Mouse (Mus musculus) liver, embryonic 11.5 days (tissue): Measurements from ENCODE around the gene Chrdl2. TPM values are rescaled to one million over a fixed set of nuclear protein-coding genes. Genes with fewer than 3 reads are reported as not detected.

Experiments used
- ATAC-seq: fragments of 200-750 bp; cut with Nextera tagmentation; replicated peaks from 2 replicates; pipeline ENCODE4 v1.8.0; 2017; ENCODE audit warnings: moderate number of reproducible peaks, mild to moderate bottlenecking, moderate TSS enrichment, moderate library complexity; ENCODE audit not compliant: low FRiP score
- DNase-seq: peaks from one replicate; pipeline ENCODE4 v3.0.0-alpha.2; 2017; ENCODE audit warnings: low spot score
- H3K27ac ChIP-seq: fragments of 300-500 bp; sonication (generic); 2 replicates; pipeline ENCODE4 v1.5.1; 2014; ENCODE audit warnings: mild to moderate bottlenecking, low read depth, low read length, control low read depth
- H3K27me3 ChIP-seq: fragments of 300-500 bp; sonication (generic); replicated peaks from 2 replicates; pipeline ENCODE4 v1.6.1; 2014; ENCODE audit warnings: low read length, mixed read lengths; ENCODE audit not compliant: control insufficient read depth, insufficient read depth
- H3K36me3 ChIP-seq: fragments of 300-500 bp; sonication (generic); 2 replicates; pipeline ENCODE4 v1.6.1; 2014; ENCODE audit warnings: mild to moderate bottlenecking, low read length, moderate library complexity, mixed read lengths; ENCODE audit not compliant: control insufficient read depth, insufficient read depth
- H3K4me1 ChIP-seq: fragments of 300-500 bp; sonication (generic); replicated peaks from 2 replicates; pipeline ENCODE4 v1.6.1; 2014; ENCODE audit warnings: low read length, mixed read lengths; ENCODE audit not compliant: control insufficient read depth, insufficient read depth
- H3K4me2 ChIP-seq: fragments of 300-500 bp; sonication (generic); 2 replicates; pipeline ENCODE4 v1.6.1; 2014; ENCODE audit warnings: mild to moderate bottlenecking, control low read depth, moderate library complexity
- H3K4me3 ChIP-seq: fragments of 300-500 bp; sonication (generic); 2 replicates; pipeline ENCODE4 v1.5.1; 2014; ENCODE audit warnings: low read depth, low read length, control low read depth
- H3K9ac ChIP-seq: fragments of 300-500 bp; sonication (generic); 2 replicates; pipeline ENCODE4 v1.6.1; 2014; ENCODE audit warnings: low read depth, low read length, control low read depth
- H3K9me3 ChIP-seq: fragments of 300-500 bp; sonication (generic); 2 replicates; pipeline ENCODE4 v1.6.1; 2016; ENCODE audit warnings: low read length, inconsistent platforms, mixed read lengths; ENCODE audit not compliant: control insufficient read depth
- WGBS: fragments of 180-500 bp; shearing (Covaris S2); extraction: QIAGEN DNeasy Blood & Tissue Kit; methylation state at CpG from one replicate; pipeline ENCODE4 v1.1.7; 2014; 5-methylcytosine and 5-hydroxymethylcytosine counted together
- polyA plus RNA-seq: library from polyadenylated mRNA; unstranded; fragments of >200 nt; fragmentation: Nextera tagmentation; extraction: Ambion mirVana; gene quantifications from 2 replicates; pipeline ENCODE4 v1.2.1, GENCODE M21; 2014

The Chrdl2 gene
- polyA plus RNA-seq, 1 experiment from 2014 or later = 0.19 TPM

DNA sequence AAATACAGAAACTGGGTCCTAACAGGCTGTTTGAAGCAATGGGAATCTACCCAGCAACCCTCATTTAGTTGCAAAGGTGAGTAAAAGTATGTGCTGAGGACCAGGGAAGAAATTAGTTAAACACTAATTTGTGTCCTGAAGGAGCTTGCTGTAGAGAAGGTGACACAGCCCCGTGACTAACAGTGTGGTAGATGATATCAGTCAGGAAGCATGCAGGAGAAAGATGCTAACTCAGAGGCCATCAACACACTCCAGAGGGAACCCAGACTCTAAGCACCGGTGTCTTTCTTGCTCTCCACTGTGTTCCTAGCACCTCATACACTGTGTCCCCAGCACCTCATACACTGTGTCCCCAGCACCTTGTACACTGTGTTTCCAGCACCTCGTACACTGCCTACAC, 7.3 kb upstream of the Chrdl2 start:
- ATAC-seq (no peak), DNase-seq (no peak)
- no peaks in the 10 kb centered on the region for H3K36me3 ChIP-seq
- no peaks in the 10 kb centered on the region for H3K4me1 ChIP-seq
- H3K4me2 ChIP-seq = no peak overlapping the region
- H3K9ac ChIP-seq = no peak overlapping the region
- 62% methylated on average over 3 of the region's 3 CpGs for WGBS
- no peaks in the 10 kb centered on the region for H3K27me3 ChIP-seq
- no peak overlapping the region for H3K27ac ChIP-seq
- H3K9me3 ChIP-seq = no peaks in the 10 kb centered on the region
- H3K4me3 ChIP-seq = no peak overlapping the region

GRCm38 (mm10) chr7:100003781-100004180, 2.2 kb upstream of the Chrdl2 start:
- no peak for ATAC-seq
- Histone ChIP-seq H3K36me3 (no peaks in the 10 kb centered on the region), H3K9ac (no peak overlapping the region), H3K27me3 (peaks cover 51% of the 10 kb centered on the region), H3K4me3 (no peak overlapping the region), H3K9me3 (no peaks in the 10 kb centered on the region), H3K4me2 (no peak overlapping the region), H3K27ac (no peak overlapping the region), H3K4me1 (no peaks in the 10 kb centered on the region)
- WGBS = 40% methylated on average over 9 of the region's 9 CpGs
- no peak for DNase-seq

DNA sequence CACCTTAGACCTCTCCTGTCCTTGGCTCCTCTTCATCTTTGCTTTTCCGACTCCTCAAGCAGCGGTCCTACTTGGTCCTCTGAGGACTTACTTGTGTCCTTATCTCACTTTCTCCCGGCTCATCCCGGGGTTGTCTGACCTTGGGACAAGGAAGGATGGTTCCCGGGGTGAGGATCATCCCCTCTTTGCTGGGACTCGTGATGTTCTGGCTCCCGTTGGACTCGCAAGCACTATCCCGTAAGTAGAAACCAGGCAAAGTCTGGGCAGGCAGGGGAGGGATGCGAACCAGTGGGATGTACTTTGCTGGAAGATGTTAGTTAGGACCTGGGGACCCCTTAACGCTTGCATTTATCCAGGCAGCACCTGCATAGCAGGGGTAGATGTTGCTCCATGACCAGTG, 439 bp downstream of the Chrdl2 start:
- H3K9me3 ChIP-seq = no peaks in the 10 kb centered on the region
- ATAC-seq (no peak), DNase-seq (no peak)
- peaks cover 58% of the 10 kb centered on the region for H3K27me3 ChIP-seq
- 5% methylated on average over 11 of the region's 11 CpGs for WGBS
- no peaks in the 10 kb centered on the region for H3K36me3 ChIP-seq
- H3K4me1 ChIP-seq = no peaks in the 10 kb centered on the region
- no peak overlapping the region for H3K4me3 ChIP-seq
- H3K4me2 ChIP-seq = peak overlapping the region; percentile 62
- H3K9ac ChIP-seq = no peak overlapping the region
- H3K27ac ChIP-seq = no peak overlapping the region

DNA sequence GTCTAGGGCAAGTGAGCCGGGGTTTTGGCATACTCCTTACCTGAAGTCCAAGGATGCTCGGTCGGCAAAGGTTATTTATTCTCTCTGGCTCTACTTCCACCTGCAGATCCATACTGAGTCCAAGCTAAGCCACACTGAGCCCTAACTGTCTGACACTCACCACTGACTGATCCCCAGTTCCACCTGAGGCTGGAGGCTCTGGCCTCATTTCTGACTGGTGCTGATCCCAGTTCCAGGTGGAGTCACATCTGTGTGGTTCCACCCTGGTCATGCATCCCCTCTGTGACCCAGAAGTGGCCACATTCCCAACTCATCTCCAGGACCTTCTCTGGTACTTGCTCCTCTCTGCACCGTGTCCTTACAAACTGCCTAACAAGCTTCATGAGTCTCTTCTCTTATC, 2.8 kb downstream of the Chrdl2 start:
- 86% methylated on average over 4 of the region's 4 CpGs for WGBS
- Histone ChIP-seq H3K9ac (no peak overlapping the region), H3K4me1 (no peaks in the 10 kb centered on the region), H3K27ac (no peak overlapping the region), H3K4me2 (no peak overlapping the region), H3K27me3 (peaks cover 57% of the 10 kb centered on the region), H3K9me3 (no peaks in the 10 kb centered on the region), H3K36me3 (no peaks in the 10 kb centered on the region), H3K4me3 (no peak overlapping the region)
- DNase-seq (no peak), ATAC-seq (no peak)

- DNase-seq (peak; percentile 67), ATAC-seq (no peak)
- H3K9me3 ChIP-seq = no peaks in the 10 kb centered on the region
- H3K36me3 ChIP-seq = no peaks in the 10 kb centered on the region
- H3K9ac ChIP-seq = no peak overlapping the region
- WGBS = 19% methylated on average over 11 of the region's 11 CpGs
- peaks cover 48% of the 10 kb centered on the region for H3K27me3 ChIP-seq
- no peak overlapping the region for H3K4me3 ChIP-seq
- H3K4me1 ChIP-seq = no peaks in the 10 kb centered on the region
- H3K27ac ChIP-seq = no peak overlapping the region
- H3K4me2 ChIP-seq = no peak overlapping the region
Measured at GRCm38 (mm10) chr7:100009640-100010039, 3.7 kb downstream of the Chrdl2 start.

- DNase-seq (no peak), ATAC-seq (no peak)
- Histone ChIP-seq H3K4me3 (no peak overlapping the region), H3K36me3 (no peaks in the 10 kb centered on the region), H3K4me1 (no peaks in the 10 kb centered on the region), H3K9ac (no peak overlapping the region), H3K9me3 (no peaks in the 10 kb centered on the region), H3K27me3 (peaks cover 38% of the 10 kb centered on the region), H3K27ac (no peak overlapping the region), H3K4me2 (no peak overlapping the region)
- WGBS = 47% methylated on average over 5 of the region's 5 CpGs
Measured at GRCm38 (mm10) chr7:100010711-100011110, 4.7 kb downstream of the Chrdl2 start.

DNA sequence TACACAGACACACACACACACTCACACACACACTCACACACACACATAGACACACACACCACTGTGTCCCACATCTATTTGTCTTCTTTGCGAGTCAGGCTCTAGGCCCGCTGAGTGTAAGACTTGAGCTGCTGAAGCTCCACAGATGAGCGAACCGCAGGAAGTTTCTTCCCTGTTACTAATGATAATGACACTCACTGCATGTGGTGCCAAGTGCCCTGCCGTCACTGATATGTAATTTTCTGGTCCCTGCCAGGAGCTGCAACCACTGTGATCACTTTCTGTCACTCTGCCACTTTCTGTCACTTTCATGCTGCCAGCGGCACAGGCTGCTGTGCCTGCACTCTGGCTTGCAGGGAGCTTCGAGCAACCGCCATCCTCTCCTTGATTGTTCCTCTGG, 6.1 kb downstream of the Chrdl2 start:
- Histone ChIP-seq H3K9ac (no peak overlapping the region), H3K4me2 (no peak overlapping the region), H3K4me3 (no peak overlapping the region), H3K36me3 (no peaks in the 10 kb centered on the region), H3K4me1 (no peaks in the 10 kb centered on the region), H3K27ac (no peak overlapping the region), H3K9me3 (no peaks in the 10 kb centered on the region), H3K27me3 (peaks cover 24% of the 10 kb centered on the region)
- DNase-seq (no peak), ATAC-seq (no peak)
- WGBS = 58% methylated on average over 8 of the region's 8 CpGs

DNA sequence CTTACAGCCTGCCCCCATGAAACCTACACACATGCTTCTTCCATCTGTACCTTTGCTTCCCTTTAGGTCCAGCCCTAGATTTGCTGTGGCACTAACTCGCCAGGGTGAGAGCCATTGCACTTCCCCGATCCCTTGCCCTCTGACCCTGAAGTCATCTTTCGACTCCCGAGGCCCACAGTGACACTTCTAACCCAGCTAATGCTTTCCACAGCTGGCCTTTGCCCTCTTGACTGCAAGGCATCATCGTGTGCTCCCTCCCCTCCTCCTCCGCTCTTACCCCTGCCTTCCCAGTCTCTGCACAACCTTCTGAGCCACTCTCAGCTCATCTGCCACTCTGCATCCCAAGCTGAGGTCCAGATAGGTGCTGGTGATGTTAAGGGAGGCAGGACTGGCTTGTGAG, 6.5 kb downstream of the Chrdl2 start:
- no peak overlapping the region for H3K4me3 ChIP-seq
- ATAC-seq (no peak), DNase-seq (no peak)
- H3K27me3 ChIP-seq = peaks cover 20% of the 10 kb centered on the region
- no peaks in the 10 kb centered on the region for H3K9me3 ChIP-seq
- H3K9ac ChIP-seq = no peak overlapping the region
- no peak overlapping the region for H3K4me2 ChIP-seq
- H3K4me1 ChIP-seq = no peaks in the 10 kb centered on the region
- no peaks in the 10 kb centered on the region for H3K36me3 ChIP-seq
- 41% methylated on average over 6 of the region's 6 CpGs for WGBS
- H3K27ac ChIP-seq = no peak overlapping the region

GRCm38 (mm10) chr7:100014123-100014600, 8.2 kb downstream of the Chrdl2 start:
- no peak for DNase-seq
- 52% methylated on average over 8 of the region's 8 CpGs for WGBS
- H3K4me3 ChIP-seq = no peak overlapping the region
- no peak overlapping the region for H3K27ac ChIP-seq
- 0 out of 2 replicates have a peak, but pooled peaks cover 4% of the 10 kb centered on the region for H3K27me3 ChIP-seq
- H3K9me3 ChIP-seq = no peaks in the 10 kb centered on the region
- no peak for ATAC-seq
- H3K9ac ChIP-seq = no peak overlapping the region
- H3K4me2 ChIP-seq = no peak overlapping the region
- no peaks in the 10 kb centered on the region for H3K36me3 ChIP-seq
- H3K4me1 ChIP-seq = no peaks in the 10 kb centered on the region
